Mouse (Mus musculus) hematopoietic stem cell, adult 5-6 weeks (primary cell): Measurements from ENCODE around the gene Smim15. TPM values are rescaled to one million over a fixed set of nuclear protein-coding genes. Genes with fewer than 3 reads are reported as not detected.

Source experiments
- total RNA-seq: library from RNA; stranded (forward); fragments of 172-1452, 232-1000 nt; gene quantifications from 2 replicates; pipeline ENCODE4 v1.2.3, GENCODE M21; 2017

The Smim15 gene
- total RNA-seq, 1 experiment from 2014 or later: 200 TPM

Other genes starting within 250 kb of the Smim15 start
- gene Ndufaf2, start 114.2 kb downstream of the Smim15 start, total RNA-seq: 47.8 and 51.1 TPM in 2 replicates
- 10.0 and 13.7 TPM in 2 replicates for gene Ercc8, start 114.3 kb downstream of the Smim15 start, total RNA-seq
- gene Elovl7, start 170.0 kb downstream of the Smim15 start, total RNA-seq: 4.0 and 4.6 TPM in 2 replicates